Mouse (Mus musculus) limb, embryonic 14.5 days (tissue): ENCODE measurements around the gene Cblb. TPM values are rescaled to one million over a fixed set of nuclear protein-coding genes. Genes with fewer than 3 reads are reported as not detected.

Experiments used
- ATAC-seq: fragments of 200-750 bp; cut with Nextera tagmentation; 2 replicates; pipeline ENCODE4 v1.8.0; 2017; ENCODE audit warnings: low read depth, moderate number of reproducible peaks, moderate TSS enrichment; ENCODE audit not compliant: low FRiP score
- DNase-seq: peaks from one replicate; pipeline ENCODE4 v3.0.0-alpha.2; 2015; ENCODE audit warnings: low spot score
- H3K27ac ChIP-seq: fragments of 300-500 bp; sonication (generic); replicated peaks from 2 replicates; pipeline ENCODE4 v1.5.1; 2014; ENCODE audit warnings: low read depth, mild to moderate bottlenecking, low read length, moderate library complexity, mixed read lengths
- H3K27me3 ChIP-seq: fragments of 300-500 bp; sonication (generic); 2 replicates; pipeline ENCODE4 v1.6.1; 2014; ENCODE audit warnings: low read length, mixed read lengths; ENCODE audit not compliant: control insufficient read depth, insufficient read depth
- H3K36me3 ChIP-seq: fragments of 300-500 bp; sonication (generic); 2 replicates; pipeline ENCODE4 v1.6.1; 2014; ENCODE audit warnings: mild to moderate bottlenecking, low read length, moderate library complexity, mixed read lengths; ENCODE audit not compliant: control insufficient read depth, insufficient read depth
- H3K4me1 ChIP-seq: fragments of 300-500 bp; sonication (generic); 2 replicates; pipeline ENCODE4 v1.6.1; 2014; ENCODE audit warnings: antibody characterized with exemption, low read length, mixed read lengths; ENCODE audit not compliant: control insufficient read depth, insufficient read depth
- H3K4me2 ChIP-seq: fragments of 300-500 bp; sonication (generic); replicated peaks from 2 replicates; pipeline ENCODE4 v1.6.1; 2014; ENCODE audit warnings: low read depth, mild to moderate bottlenecking, low read length, moderate library complexity; ENCODE audit not compliant: severe bottlenecking
- H3K4me3 ChIP-seq: fragments of 300-500 bp; sonication (generic); replicated peaks from 2 replicates; pipeline ENCODE4 v1.5.1; 2014; ENCODE audit warnings: low read length
- H3K9ac ChIP-seq: fragments of 300-500 bp; sonication (generic); 2 replicates; pipeline ENCODE4 v1.6.1; 2014; ENCODE audit warnings: mild to moderate bottlenecking, low read depth, low read length, moderate library complexity; ENCODE audit not compliant: severe bottlenecking
- H3K9me3 ChIP-seq: fragments of 300-500 bp; sonication (generic); 2 replicates; pipeline ENCODE4 v1.6.1; 2016; ENCODE audit warnings: low read length; ENCODE audit not compliant: control insufficient read depth
- POLR2A ChIP-seq: fragments of 200-500 bp; IDR thresholded peaks from 2 replicates; pipeline ENCODE4 v1.8.0; 2012; ENCODE audit warnings: inconsistent platforms, mild to moderate bottlenecking, moderate library complexity, borderline replicate concordance; ENCODE audit not compliant: insufficient read depth, insufficient read length; ENCODE audit errors: extremely low read depth
- WGBS: fragments of 180-500 bp; shearing (Covaris S2); extraction: QIAGEN DNeasy Blood & Tissue Kit; methylation state at CpG from one replicate; pipeline ENCODE4 v1.1.7; 2014; 5-methylcytosine and 5-hydroxymethylcytosine counted together
- polyA plus RNA-seq, 2 experiments: library from polyadenylated mRNA; depleted of rRNA in 1 of 2; stranded (reverse) in 1 of 2; unstranded in 1 of 2; fragments of >200 nt; fragmentation: Nextera tagmentation in 1 of 2; extraction: Ambion mirVana in 1 of 2; gene quantifications; 2 replicates each; pipeline versions ENCODE4 v1.2.1 to v1.2.3; 2012 to 2014

The Cblb gene
- polyA plus RNA-seq, 2 experiments = 16.9 to 23.7 TPM

DNA sequence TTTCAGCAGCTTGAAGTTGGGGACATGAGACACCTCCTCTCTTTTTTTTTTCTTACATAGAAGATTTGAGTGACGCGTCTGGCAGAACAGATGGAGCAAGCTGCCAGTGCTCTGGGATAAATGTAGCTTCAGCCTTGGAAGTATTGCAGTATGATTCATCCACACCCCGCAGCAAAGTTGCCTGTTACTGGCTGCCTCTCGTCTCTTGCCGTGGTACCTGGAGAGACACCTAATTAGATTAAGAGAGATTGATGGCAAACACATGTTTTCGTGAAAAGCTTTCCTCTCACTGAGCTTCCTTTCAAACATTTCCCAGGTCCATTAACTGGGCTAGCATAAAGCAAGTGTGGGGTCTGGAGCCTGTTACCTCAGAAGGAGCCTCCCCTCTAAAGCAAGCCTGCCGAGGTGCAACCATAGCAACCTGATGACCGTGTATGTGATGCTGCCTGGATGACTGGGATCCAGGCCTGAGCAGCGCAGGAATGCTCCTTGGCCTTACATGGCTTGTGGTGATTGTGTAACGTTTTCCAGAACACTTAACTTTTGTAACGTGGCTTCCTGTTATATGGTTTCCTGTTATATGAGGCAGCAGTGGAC lies 103.7 kb downstream of the Cblb start:
- no peak overlapping the region for H3K9ac ChIP-seq
- no peak overlapping the region for H3K4me3 ChIP-seq
- H3K9me3 ChIP-seq = no peaks in the 10 kb centered on the region
- H3K36me3 ChIP-seq = peaks cover 15% of the 10 kb centered on the region
- no peak for TF ChIP-seq POLR2A
- WGBS = 11% methylated on average over 11 of the region's 11 CpGs
- 0 out of 2 replicates have a peak overlapping the region, but pooled peaks have one; percentile 5 for H3K4me2 ChIP-seq
- H3K27me3 ChIP-seq = no peaks in the 10 kb centered on the region
- peak overlapping the region; percentile 43; the same call in 1 of the 2 replicates for H3K27ac ChIP-seq
- peaks cover 12% of the 10 kb centered on the region; the same call in 1 of the 2 replicates for H3K4me1 ChIP-seq
- ATAC-seq = peak; percentile 89
- DNase-seq = peak; percentile 75

- TF ChIP-seq POLR2A = no peak
- DNase-seq (no peak), ATAC-seq (no peak)
- WGBS = 50% methylated on average over 9 of the region's 9 CpGs
- Histone ChIP-seq H3K27ac (no peak overlapping the region), H3K9me3 (no peaks in the 10 kb centered on the region), H3K9ac (no peak overlapping the region), H3K36me3 (peaks cover 15% of the 10 kb centered on the region), H3K4me1 (peaks cover 12% of the 10 kb centered on the region; the same call in 1 of the 2 replicates), H3K4me2 (no peak overlapping the region), H3K27me3 (no peaks in the 10 kb centered on the region), H3K4me3 (no peak overlapping the region)
These were observed 104.8 kb downstream of the Cblb start for GRCm38 (mm10) chr16:52135689-52136390.

DNA sequence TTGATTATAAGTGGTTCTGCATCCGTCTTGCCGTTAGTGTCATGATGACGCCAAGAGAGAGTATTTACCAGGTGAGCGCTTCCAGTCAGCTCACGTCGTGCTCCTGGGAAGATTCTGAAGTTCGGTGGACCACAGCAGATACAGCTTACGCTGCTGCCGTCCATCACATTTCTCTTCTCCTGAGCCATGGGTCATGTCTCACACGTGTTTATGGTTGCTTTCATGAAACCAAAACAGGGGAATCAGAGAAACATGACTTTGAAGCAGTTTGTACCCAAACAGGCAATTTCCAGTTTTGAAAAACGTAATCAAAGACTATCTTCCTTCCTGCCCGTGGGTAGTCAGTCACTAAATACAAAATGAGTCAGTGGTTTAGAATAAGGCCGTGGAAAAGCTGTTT lies 112.1 kb downstream of the Cblb start:
- H3K9me3 ChIP-seq = no peaks in the 10 kb centered on the region
- WGBS = 90% methylated on average over 13 of the region's 13 CpGs

GRCm38 (mm10) chr16:52143818-52144217 lies 112.8 kb downstream of the Cblb start:
- DNase-seq (no peak), ATAC-seq (no peak)
- TF ChIP-seq POLR2A = no peak
- peaks cover 6% of the 10 kb centered on the region for H3K4me1 ChIP-seq
- H3K9ac ChIP-seq = no peak overlapping the region
- peaks cover 23% of the 10 kb centered on the region for H3K36me3 ChIP-seq
- no peak overlapping the region for H3K4me2 ChIP-seq
- no peak overlapping the region for H3K27ac ChIP-seq
- H3K9me3 ChIP-seq = no peaks in the 10 kb centered on the region
- H3K4me3 ChIP-seq = no peak overlapping the region
- H3K27me3 ChIP-seq = no peaks in the 10 kb centered on the region
- WGBS = 92% methylated on average over 3 of the region's 3 CpGs

More for the DNA sequence above, 112.1 kb downstream of the Cblb start:
- Histone ChIP-seq H3K27ac (no peak overlapping the region), H3K4me3 (no peak overlapping the region), H3K9ac (no peak overlapping the region), H3K4me1 (peaks cover 6% of the 10 kb centered on the region), H3K4me2 (no peak overlapping the region), H3K27me3 (no peaks in the 10 kb centered on the region), H3K36me3 (peaks cover 21% of the 10 kb centered on the region)
- DNase-seq (no peak), ATAC-seq (no peak)
- no peak for TF ChIP-seq POLR2A

GRCm38 (mm10) chr16:52144792-52145191 lies 113.8 kb downstream of the Cblb start:
- Histone ChIP-seq H3K4me3 (no peak overlapping the region), H3K9me3 (no peaks in the 10 kb centered on the region), H3K36me3 (peaks cover 23% of the 10 kb centered on the region), H3K4me2 (no peak overlapping the region), H3K27ac (no peak overlapping the region), H3K27me3 (no peaks in the 10 kb centered on the region), H3K9ac (no peak overlapping the region), H3K4me1 (peaks cover 6% of the 10 kb centered on the region)
- no peak for ATAC-seq
- no peak for DNase-seq
- 85% methylated on average over 5 of the region's 5 CpGs for WGBS
- TF ChIP-seq POLR2A = no peak
